Mouse (Mus musculus): ENCODE results near the gene Arhgap28. TPM values are rescaled to one million over a fixed set of nuclear protein-coding genes. Genes with fewer than 3 reads are reported as not detected.
A peak's percentile ranks its signal among the peaks of the same experiment; 100 is the strongest.

The Arhgap28 gene
- polyA plus RNA-seq, 2 experiments = 42.8 to 55.2 TPM

DNA sequence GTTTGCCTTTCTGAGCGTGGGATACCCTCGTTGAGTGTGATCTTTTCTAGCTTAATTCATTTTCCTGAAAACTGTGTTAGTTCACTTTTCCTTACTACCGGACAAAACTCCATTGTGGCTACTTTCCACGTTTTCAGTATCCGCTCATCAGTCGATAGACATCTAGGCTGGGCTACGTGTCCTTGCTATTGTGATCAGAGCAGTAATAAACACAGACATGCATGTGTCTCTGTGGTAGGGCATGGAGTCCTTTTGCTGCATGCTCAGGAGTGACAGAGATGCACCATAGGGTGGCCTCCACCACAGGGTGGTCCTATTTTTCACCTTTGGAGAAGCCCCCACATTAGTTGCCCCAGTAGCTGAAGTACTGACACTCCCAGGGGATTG, 7.2 kb downstream of the Arhgap28 start:
- ATAC-seq (ENCODE audit: low FRiP score, low read depth) = no peak
- Histone ChIP-seq H3K9me3 (ENCODE audit: control insufficient read depth, low read length) (no peaks in the 10 kb centered on the region), H3K9ac (ENCODE audit: low read depth, low read length, severe bottlenecking) (no peak overlapping the region), H3K4me2 (replicated peaks; ENCODE audit: low read depth, low read length, severe bottlenecking) (no peak overlapping the region), H3K27ac (replicated peaks; ENCODE audit: low read depth, low read length) (no peak overlapping the region), H3K4me3 (replicated peaks; ENCODE audit: low read length) (no peak overlapping the region), H3K4me1 (ENCODE audit: control insufficient read depth, insufficient read depth, low read length) (peaks cover 37% of the 10 kb centered on the region), H3K36me3 (ENCODE audit: control insufficient read depth, insufficient read depth, low read length) (peaks cover 9% of the 10 kb centered on the region), H3K27me3 (ENCODE audit: control insufficient read depth, insufficient read depth, low read length) (no peaks in the 10 kb centered on the region)
- no peak for DNase-seq (ENCODE audit: low spot score)
- WGBS = 74% methylated on average over 7 of the region's 7 CpGs
- TF ChIP-seq POLR2A (IDR thresholded peaks at IDR 0.05; ENCODE audit: borderline replicate concordance, extremely low read depth, insufficient read depth, insufficient read length) = no peak

DNA sequence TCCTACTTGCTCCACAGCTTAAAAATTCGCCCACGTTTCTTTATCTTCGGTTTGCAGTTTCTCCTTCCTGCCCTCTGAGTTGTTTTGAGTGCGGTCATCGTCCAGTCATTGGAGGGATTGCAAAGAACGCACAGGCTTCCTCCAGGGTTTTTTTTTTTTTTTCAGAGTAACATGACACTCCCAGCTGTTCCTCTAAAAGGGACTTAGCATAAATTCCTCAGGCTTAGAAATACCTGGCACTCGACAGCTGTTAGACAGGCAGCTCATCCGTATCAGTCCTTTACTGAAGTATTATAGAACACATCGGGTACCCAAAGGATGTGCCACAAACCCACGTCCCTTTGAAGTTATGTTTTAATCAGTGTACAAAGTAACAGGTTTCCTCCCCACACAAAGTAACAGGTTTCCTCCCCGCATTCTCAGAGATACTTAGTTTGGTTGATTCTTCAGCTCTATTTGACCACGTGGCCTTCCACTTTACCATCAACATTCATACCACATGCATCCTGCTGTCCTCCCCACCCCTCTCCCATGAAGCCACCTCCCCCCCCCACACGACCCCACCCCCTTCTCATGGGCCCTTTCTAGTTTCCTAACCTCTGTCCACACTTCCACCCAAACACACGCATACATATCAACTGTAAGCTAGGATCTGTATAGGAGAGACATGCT, 7.7 kb downstream of the Arhgap28 start:
- no peak for TF ChIP-seq POLR2A (IDR thresholded peaks at IDR 0.05; ENCODE audit: borderline replicate concordance, extremely low read depth, insufficient read depth, insufficient read length)
- H3K9ac ChIP-seq (ENCODE audit: low read depth, low read length, severe bottlenecking) = no peak overlapping the region
- H3K27me3 ChIP-seq (ENCODE audit: control insufficient read depth, insufficient read depth, low read length) = no peaks in the 10 kb centered on the region
- DNase-seq (ENCODE audit: low spot score) (peak; percentile 55), ATAC-seq (ENCODE audit: low FRiP score, low read depth) (peak; percentile 79)
- no peak overlapping the region for H3K4me3 ChIP-seq (replicated peaks; ENCODE audit: low read length)
- peaks cover 32% of the 10 kb centered on the region for H3K4me1 ChIP-seq (ENCODE audit: control insufficient read depth, insufficient read depth, low read length)
- H3K27ac ChIP-seq (replicated peaks; ENCODE audit: low read depth, low read length) = no peak overlapping the region
- peaks cover 9% of the 10 kb centered on the region for H3K36me3 ChIP-seq (ENCODE audit: control insufficient read depth, insufficient read depth, low read length)
- no peak overlapping the region for H3K4me2 ChIP-seq (replicated peaks; ENCODE audit: low read depth, low read length, severe bottlenecking)
- 9% methylated on average over 14 of the region's 14 CpGs for WGBS
- no peaks in the 10 kb centered on the region for H3K9me3 ChIP-seq (ENCODE audit: control insufficient read depth, low read length)

DNA sequence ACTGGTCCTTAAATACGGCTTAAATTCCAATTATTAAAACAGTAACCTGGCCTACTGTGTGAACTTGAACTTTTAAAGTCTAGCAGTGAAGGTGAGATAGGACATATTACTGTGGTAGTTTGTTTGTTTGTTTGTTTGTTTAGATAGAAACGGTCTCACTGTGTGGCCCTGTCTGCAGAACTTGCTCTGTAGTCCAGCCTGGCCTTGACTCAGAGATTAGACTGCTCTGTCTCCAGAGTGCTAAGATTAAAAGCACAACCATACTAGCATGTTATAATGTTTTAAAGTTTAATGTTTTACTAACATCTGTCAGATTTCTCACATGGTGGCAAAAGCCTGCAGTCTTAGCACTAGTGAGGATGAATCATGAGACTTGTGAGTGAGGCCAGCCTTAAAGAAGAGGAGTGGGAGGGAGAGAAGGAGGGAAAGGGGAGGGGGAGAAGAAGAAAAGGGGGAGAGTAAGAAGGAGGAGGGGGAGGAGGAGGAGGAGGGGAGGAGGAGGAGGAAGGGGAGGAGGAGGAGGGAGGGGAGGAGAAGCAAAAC, 8.6 kb downstream of the Arhgap28 start:
- WGBS = 71% methylated on average over 2 of the region's 2 CpGs
- H3K27ac ChIP-seq (replicated peaks; ENCODE audit: low read depth, low read length) = no peak overlapping the region
- no peak for ATAC-seq (ENCODE audit: low FRiP score, low read depth)
- H3K4me1 ChIP-seq (ENCODE audit: control insufficient read depth, insufficient read depth, low read length) = peaks cover 25% of the 10 kb centered on the region
- no peak overlapping the region for H3K4me3 ChIP-seq (replicated peaks; ENCODE audit: low read length)
- no peaks in the 10 kb centered on the region for H3K27me3 ChIP-seq (ENCODE audit: control insufficient read depth, insufficient read depth, low read length)
- no peak overlapping the region for H3K9ac ChIP-seq (ENCODE audit: low read depth, low read length, severe bottlenecking)
- no peak overlapping the region for H3K4me2 ChIP-seq (replicated peaks; ENCODE audit: low read depth, low read length, severe bottlenecking)
- H3K36me3 ChIP-seq (ENCODE audit: control insufficient read depth, insufficient read depth, low read length) = peaks cover 9% of the 10 kb centered on the region
- DNase-seq (ENCODE audit: low spot score) = no peak
- H3K9me3 ChIP-seq (ENCODE audit: control insufficient read depth, low read length) = no peaks in the 10 kb centered on the region
- no peak for TF ChIP-seq POLR2A (IDR thresholded peaks at IDR 0.05; ENCODE audit: borderline replicate concordance, extremely low read depth, insufficient read depth, insufficient read length)

GRCm38 (mm10) chr17:67994861-67995260, 9.1 kb downstream of the Arhgap28 start:
- DNase-seq (ENCODE audit: low spot score) (no peak), ATAC-seq (ENCODE audit: low FRiP score, low read depth) (no peak)
- H3K9ac ChIP-seq (ENCODE audit: low read depth, low read length, severe bottlenecking) = no peak overlapping the region
- no peaks in the 10 kb centered on the region for H3K27me3 ChIP-seq (ENCODE audit: control insufficient read depth, insufficient read depth, low read length)
- TF ChIP-seq POLR2A (IDR thresholded peaks at IDR 0.05; ENCODE audit: borderline replicate concordance, extremely low read depth, insufficient read depth, insufficient read length) = no peak
- no peak overlapping the region for H3K4me2 ChIP-seq (replicated peaks; ENCODE audit: low read depth, low read length, severe bottlenecking)
- H3K9me3 ChIP-seq (ENCODE audit: control insufficient read depth, low read length) = no peaks in the 10 kb centered on the region
- H3K27ac ChIP-seq (replicated peaks; ENCODE audit: low read depth, low read length) = no peak overlapping the region
- peaks cover 9% of the 10 kb centered on the region for H3K36me3 ChIP-seq (ENCODE audit: control insufficient read depth, insufficient read depth, low read length)
- H3K4me3 ChIP-seq (replicated peaks; ENCODE audit: low read length) = no peak overlapping the region
- 69% methylated on average over 7 of the region's 7 CpGs for WGBS
- H3K4me1 ChIP-seq (ENCODE audit: control insufficient read depth, insufficient read depth, low read length) = peaks cover 29% of the 10 kb centered on the region

- Histone ChIP-seq H3K9ac (ENCODE audit: low read depth, low read length, severe bottlenecking) (no peak overlapping the region), H3K9me3 (ENCODE audit: control insufficient read depth, low read length) (no peaks in the 10 kb centered on the region), H3K27me3 (ENCODE audit: control insufficient read depth, insufficient read depth, low read length) (no peaks in the 10 kb centered on the region), H3K4me2 (replicated peaks; ENCODE audit: low read depth, low read length, severe bottlenecking) (no peak overlapping the region), H3K27ac (replicated peaks; ENCODE audit: low read depth, low read length) (no peak overlapping the region), H3K4me3 (replicated peaks; ENCODE audit: low read length) (no peak overlapping the region), H3K36me3 (ENCODE audit: control insufficient read depth, insufficient read depth, low read length) (peaks cover 9% of the 10 kb centered on the region), H3K4me1 (ENCODE audit: control insufficient read depth, insufficient read depth, low read length) (peaks cover 32% of the 10 kb centered on the region)
- no peak for DNase-seq (ENCODE audit: low spot score)
- no peak for ATAC-seq (ENCODE audit: low FRiP score, low read depth)
- 96% methylated on average over 2 of the region's 2 CpGs for WGBS
- no peak for TF ChIP-seq POLR2A (IDR thresholded peaks at IDR 0.05; ENCODE audit: borderline replicate concordance, extremely low read depth, insufficient read depth, insufficient read length)
These were observed 10.4 kb downstream of the Arhgap28 start for GRCm38 (mm10) chr17:67993371-67994045.

Measured in limb, embryonic 14.5 days (tissue).